Mouse (Mus musculus) limb, embryonic 14.5 days (tissue): ENCODE measurements around the gene Ndufa11. TPM values are rescaled to one million over a fixed set of nuclear protein-coding genes. Genes with fewer than 3 reads are reported as not detected.

Experiments used
- ATAC-seq: fragments of 200-750 bp; cut with Nextera tagmentation; 2 replicates; pipeline ENCODE4 v1.8.0; 2017; ENCODE audit warnings: low read depth, moderate number of reproducible peaks, moderate TSS enrichment; ENCODE audit not compliant: low FRiP score
- DNase-seq: peaks from one replicate; pipeline ENCODE4 v3.0.0-alpha.2; 2015; ENCODE audit warnings: low spot score
- H3K27ac ChIP-seq: fragments of 300-500 bp; sonication (generic); replicated peaks from 2 replicates; pipeline ENCODE4 v1.5.1; 2014; ENCODE audit warnings: low read depth, mild to moderate bottlenecking, low read length, moderate library complexity, mixed read lengths
- H3K27me3 ChIP-seq: fragments of 300-500 bp; sonication (generic); 2 replicates; pipeline ENCODE4 v1.6.1; 2014; ENCODE audit warnings: low read length, mixed read lengths; ENCODE audit not compliant: control insufficient read depth, insufficient read depth
- H3K36me3 ChIP-seq: fragments of 300-500 bp; sonication (generic); 2 replicates; pipeline ENCODE4 v1.6.1; 2014; ENCODE audit warnings: mild to moderate bottlenecking, low read length, moderate library complexity, mixed read lengths; ENCODE audit not compliant: control insufficient read depth, insufficient read depth
- H3K4me1 ChIP-seq: fragments of 300-500 bp; sonication (generic); 2 replicates; pipeline ENCODE4 v1.6.1; 2014; ENCODE audit warnings: antibody characterized with exemption, low read length, mixed read lengths; ENCODE audit not compliant: control insufficient read depth, insufficient read depth
- H3K4me2 ChIP-seq: fragments of 300-500 bp; sonication (generic); replicated peaks from 2 replicates; pipeline ENCODE4 v1.6.1; 2014; ENCODE audit warnings: low read depth, mild to moderate bottlenecking, low read length, moderate library complexity; ENCODE audit not compliant: severe bottlenecking
- H3K4me3 ChIP-seq: fragments of 300-500 bp; sonication (generic); replicated peaks from 2 replicates; pipeline ENCODE4 v1.5.1; 2014; ENCODE audit warnings: low read length
- H3K9ac ChIP-seq: fragments of 300-500 bp; sonication (generic); 2 replicates; pipeline ENCODE4 v1.6.1; 2014; ENCODE audit warnings: mild to moderate bottlenecking, low read depth, low read length, moderate library complexity; ENCODE audit not compliant: severe bottlenecking
- H3K9me3 ChIP-seq: fragments of 300-500 bp; sonication (generic); 2 replicates; pipeline ENCODE4 v1.6.1; 2016; ENCODE audit warnings: low read length; ENCODE audit not compliant: control insufficient read depth
- POLR2A ChIP-seq: fragments of 200-500 bp; IDR thresholded peaks from 2 replicates; pipeline ENCODE4 v1.8.0; 2012; ENCODE audit warnings: inconsistent platforms, mild to moderate bottlenecking, moderate library complexity, borderline replicate concordance; ENCODE audit not compliant: insufficient read depth, insufficient read length; ENCODE audit errors: extremely low read depth
- WGBS: fragments of 180-500 bp; shearing (Covaris S2); extraction: QIAGEN DNeasy Blood & Tissue Kit; methylation state at CpG from one replicate; pipeline ENCODE4 v1.1.7; 2014; 5-methylcytosine and 5-hydroxymethylcytosine counted together
- polyA plus RNA-seq, 2 experiments: library from polyadenylated mRNA; depleted of rRNA in 1 of 2; stranded (reverse) in 1 of 2; unstranded in 1 of 2; fragments of >200 nt; fragmentation: Nextera tagmentation in 1 of 2; extraction: Ambion mirVana in 1 of 2; gene quantifications; 2 replicates each; pipeline versions ENCODE4 v1.2.1 to v1.2.3; 2012 to 2014

The Ndufa11 gene
- polyA plus RNA-seq, 2 experiments = 251 to 480 TPM

DNA sequence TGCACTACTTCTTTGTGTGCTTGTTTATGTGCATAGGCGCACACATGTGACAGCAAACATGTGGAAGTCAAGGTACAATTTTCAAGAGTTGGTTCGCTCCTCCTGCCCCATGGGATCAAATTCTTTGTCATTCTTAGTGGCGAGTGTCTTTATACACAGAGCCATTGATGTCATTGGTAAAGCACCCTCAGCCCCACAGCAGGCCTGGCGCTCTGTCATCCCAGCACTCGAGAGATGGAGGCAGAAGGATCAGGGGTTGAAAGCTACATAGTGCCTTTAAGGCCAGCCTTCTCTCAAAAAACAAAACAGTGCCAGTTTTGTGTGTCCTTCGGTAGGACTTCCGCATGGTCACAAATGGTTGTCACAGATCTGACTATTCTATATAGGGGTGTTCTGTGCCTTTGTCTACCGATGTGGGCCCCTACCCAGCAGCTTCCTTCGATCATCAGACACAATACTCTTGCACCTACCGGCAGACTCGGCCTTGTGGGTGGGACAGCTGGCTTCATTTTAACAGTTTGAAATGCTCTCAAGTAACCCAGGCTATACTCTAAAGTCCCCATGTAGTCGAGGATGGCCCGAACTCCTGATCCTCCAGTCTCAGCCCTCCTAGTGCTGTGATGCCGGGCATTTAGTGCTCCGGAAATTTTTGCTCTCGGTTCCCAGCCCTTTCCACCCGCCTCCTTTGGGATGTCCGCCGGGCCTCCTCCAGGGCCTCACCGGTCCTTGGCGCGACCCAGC is 1.5 kb upstream of the Ndufa11 start:
- Histone ChIP-seq H3K4me3 (peak overlapping the region; percentile 53), H3K36me3 (peaks cover 30% of the 10 kb centered on the region), H3K27me3 (no peaks in the 10 kb centered on the region), H3K9ac (peak overlapping the region; percentile 69), H3K9me3 (no peaks in the 10 kb centered on the region), H3K27ac (peak overlapping the region; percentile 81), H3K4me1 (peaks cover 18% of the 10 kb centered on the region), H3K4me2 (peak overlapping the region; percentile 65)
- no peak for TF ChIP-seq POLR2A
- WGBS = 25% methylated on average over 22 of the region's 22 CpGs
- DNase-seq (no peak), ATAC-seq (no peak)

GRCm38 (mm10) chr17:56716655-56717362 is 758 bp upstream of the Ndufa11 start:
- Histone ChIP-seq H3K9ac (peak overlapping the region; percentile 69), H3K4me1 (peaks cover 18% of the 10 kb centered on the region), H3K36me3 (peaks cover 30% of the 10 kb centered on the region), H3K9me3 (no peaks in the 10 kb centered on the region), H3K27ac (peak overlapping the region; percentile 81), H3K4me3 (peak overlapping the region; percentile 53), H3K4me2 (peak overlapping the region; percentile 65), H3K27me3 (no peaks in the 10 kb centered on the region)
- peak; percentile 54; the same call in 1 of the 2 replicates for TF ChIP-seq POLR2A
- peak; percentile 93 for ATAC-seq
- WGBS = under 1% methylated on average over 44 of the region's 55 CpGs
- peak; percentile 99 for DNase-seq

GRCm38 (mm10) chr17:56722441-56722840 is 4.9 kb downstream of the Ndufa11 start:
- DNase-seq = no peak
- ATAC-seq = no peak
- Histone ChIP-seq H3K27ac (0 out of 2 replicates have a peak overlapping the region, but pooled peaks have one; percentile 38), H3K27me3 (no peaks in the 10 kb centered on the region), H3K9ac (0 out of 2 replicates have a peak overlapping the region, but pooled peaks have one; percentile 7), H3K4me1 (peaks cover 41% of the 10 kb centered on the region), H3K4me2 (no peak overlapping the region), H3K9me3 (no peaks in the 10 kb centered on the region), H3K36me3 (peaks cover 26% of the 10 kb centered on the region), H3K4me3 (no peak overlapping the region)
- 39% methylated on average over 5 of the region's 5 CpGs for WGBS
- TF ChIP-seq POLR2A = no peak

DNA sequence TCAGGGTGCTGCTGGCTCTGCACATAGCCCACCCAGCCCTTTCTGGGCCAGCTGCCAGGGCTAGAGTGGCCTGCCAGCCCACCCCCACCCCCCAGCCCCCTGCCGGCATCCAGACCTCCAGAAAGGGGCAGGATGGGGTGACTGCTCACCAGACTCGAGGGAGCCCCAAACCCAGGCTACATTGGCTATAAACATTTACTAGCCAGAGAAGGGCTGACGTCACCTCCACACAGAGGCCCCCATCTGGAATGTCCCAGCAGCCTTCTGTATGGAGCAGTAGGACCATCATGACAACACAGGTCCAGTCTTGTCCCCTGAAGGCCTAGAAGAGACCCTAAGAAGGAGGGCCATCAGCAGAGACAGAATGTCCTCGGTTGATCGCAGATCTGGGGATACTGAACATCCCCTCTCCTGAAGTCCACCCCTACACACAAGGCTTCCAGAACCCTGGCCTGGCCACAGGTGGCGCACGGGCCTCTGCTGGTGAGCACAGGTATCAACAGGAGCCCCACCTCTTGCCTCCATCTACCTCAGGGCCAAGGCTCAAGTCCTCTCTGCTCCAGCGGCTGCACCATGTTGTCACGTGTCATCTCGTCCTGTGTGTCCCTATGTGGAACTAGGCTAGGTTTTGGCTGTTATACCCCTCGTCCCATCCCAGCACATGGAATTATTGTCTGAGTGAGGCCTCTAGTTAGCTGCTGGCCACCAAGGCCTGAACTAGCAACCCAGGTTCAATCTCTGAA is 6.0 kb downstream of the Ndufa11 start:
- TF ChIP-seq POLR2A = no peak
- peaks cover 45% of the 10 kb centered on the region for H3K4me1 ChIP-seq
- no peak overlapping the region; the same call in 1 of the 2 replicates for H3K4me2 ChIP-seq
- H3K9ac ChIP-seq = no peak overlapping the region
- DNase-seq = peak; percentile 57
- H3K9me3 ChIP-seq = no peaks in the 10 kb centered on the region
- H3K36me3 ChIP-seq = peaks cover 26% of the 10 kb centered on the region
- 69% methylated on average over 10 of the region's 11 CpGs for WGBS
- H3K27ac ChIP-seq = peak overlapping the region; percentile 67
- H3K4me3 ChIP-seq = no peak overlapping the region
- peak; percentile 66 for ATAC-seq
- no peaks in the 10 kb centered on the region for H3K27me3 ChIP-seq
